Mouse (Mus musculus) spleen, adult 18-20 months (tissue): Measurements from ENCODE around the gene Ypel4.
"Not testable (repeated sequence)": the region's sequence is repeated elsewhere in the genome, so short reads cannot be mapped to it uniquely, and the experiment has no call there.

Experiments
- DNase-seq, 2 experiments: peaks; one replicate each; pipeline ENCODE4 v3.0.0; 2022; ENCODE audit warnings: mixed read lengths in 2 of 2

Gene Ypel4

DNA sequence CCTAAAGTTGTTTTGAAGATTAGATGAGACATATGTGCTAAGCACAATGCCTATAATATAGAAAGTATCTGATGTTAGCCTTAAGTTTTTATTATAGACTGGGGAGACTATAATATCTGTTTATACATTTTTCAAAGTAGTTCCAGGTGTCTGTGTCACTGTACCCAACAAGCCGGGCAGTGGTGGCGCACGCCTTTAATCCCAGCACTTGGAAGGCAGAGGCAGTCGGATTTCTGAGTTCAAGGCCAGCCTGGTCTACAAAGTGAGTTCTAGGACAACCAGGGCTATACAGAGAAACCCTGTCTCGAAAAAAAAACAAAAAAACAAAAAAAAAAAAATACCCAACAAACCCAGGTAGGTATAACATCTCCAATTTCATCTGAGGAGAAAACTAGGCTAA lies 5.7 kb upstream of the Ypel4 start:
- DNase-seq = not testable (repeated sequence)

DNA sequence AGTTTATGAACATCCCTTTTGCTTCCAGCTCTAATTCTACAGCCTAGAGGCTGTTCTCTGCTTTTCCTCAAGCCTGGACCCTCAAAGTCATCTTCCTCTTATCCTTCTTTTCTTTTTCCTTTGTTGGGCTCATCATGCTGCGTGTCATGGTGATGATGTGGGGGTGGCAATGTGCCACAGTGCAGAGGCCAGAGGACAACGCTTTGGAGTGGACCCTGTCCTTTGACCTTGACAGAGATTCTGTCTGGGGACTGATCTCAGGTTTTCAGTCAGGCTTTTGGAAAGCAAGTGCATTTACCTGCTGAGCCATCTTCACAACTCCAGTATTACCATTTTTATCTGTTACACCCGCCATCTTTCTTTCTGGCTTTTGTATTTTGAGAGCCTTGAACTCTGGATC lies 2.7 kb upstream of the Ypel4 start:
- no peak for DNase-seq

DNA sequence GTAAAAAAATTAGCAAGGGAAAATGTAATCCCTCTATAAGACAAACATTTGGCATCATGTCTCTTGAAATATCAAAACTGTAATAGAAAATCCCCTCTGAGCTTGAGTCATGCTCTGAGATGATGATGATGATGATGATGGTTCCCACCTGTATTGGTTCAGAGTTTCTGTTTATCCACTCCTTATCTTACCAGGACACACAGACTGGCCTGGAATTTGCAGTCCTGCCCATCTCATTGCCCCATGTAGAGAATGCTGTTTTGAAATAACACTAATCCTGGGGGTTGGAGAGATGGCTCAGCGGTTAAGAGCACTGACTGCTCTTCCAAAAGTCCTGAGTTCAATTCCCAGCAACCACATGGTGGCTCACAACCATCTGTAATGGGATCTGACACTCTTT lies 1.5 kb upstream of the Ypel4 start:
- no peak for DNase-seq

DNA sequence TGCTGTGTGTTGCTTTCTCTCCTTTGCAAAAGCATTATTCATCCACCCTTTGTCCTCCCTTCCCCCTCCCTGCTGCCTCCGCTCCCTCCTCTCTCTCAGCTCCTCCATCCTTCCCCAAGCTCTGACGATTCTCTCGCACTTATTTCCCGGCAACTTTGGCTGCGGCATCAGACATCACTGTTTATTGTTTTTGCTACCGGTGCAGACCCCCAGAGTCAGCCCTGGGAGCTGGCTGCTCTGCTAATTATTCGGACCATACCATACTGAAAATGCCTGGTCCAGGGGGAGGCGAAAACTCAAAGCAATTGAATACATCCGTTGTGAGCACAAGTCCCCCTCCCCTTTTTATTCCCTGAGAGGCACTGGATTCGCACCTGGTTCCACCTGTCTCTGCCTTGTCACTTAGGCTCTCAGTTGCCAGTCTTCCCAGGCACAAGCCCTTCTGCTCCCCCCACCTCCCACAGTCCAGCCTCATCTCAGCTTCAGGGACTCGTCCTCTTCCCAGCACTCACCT lies 550 bp downstream of the Ypel4 start:
- DNase-seq = no peak

DNA sequence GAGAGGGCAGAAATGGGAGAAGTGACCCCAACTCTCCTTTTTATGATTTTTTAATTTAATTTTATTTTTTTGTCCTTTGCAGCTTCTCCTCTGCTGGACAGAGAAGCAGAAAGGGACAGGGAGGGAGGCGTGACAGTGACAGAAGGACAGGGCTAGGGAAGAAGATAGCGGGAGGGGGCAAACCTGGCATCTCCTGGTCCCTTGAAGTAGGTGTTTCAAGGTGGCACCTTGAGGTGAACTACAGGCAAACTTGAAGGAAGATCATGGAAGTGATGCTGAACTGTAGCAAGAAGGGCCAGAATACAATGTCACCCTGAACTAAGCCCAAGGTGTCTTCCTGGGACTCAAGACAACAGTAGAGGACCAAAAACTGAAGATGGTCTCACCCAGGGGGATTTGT lies 1.1 kb downstream of the Ypel4 start:
- DNase-seq = no peak

DNA sequence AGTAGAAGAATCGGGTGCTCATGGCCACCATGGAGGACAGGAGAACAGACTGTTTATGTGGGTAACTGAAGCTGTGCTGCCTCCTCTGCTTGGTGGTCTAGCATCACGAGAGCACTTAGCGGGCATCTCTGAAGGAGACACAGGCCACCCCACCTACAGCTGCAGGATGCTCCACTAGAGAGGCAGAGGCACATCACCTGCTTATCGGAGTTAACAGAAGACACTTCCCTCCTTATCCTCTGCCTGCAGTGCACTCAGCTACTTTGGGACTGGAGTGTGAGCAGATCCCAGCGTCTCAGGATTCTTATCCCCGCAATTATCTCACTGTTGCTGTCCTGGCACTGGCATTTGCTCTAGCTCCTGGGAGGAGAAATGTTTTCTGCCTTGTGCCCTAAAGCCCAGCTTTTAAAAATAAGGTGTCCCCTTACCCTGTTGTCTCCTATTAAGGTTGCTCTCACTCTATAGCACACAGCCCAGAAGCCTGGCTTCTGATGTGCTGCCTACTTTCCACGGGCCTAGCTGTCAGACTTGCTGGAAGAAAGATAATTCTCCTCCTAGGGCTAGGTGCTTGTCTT lies 1.6 kb downstream of the Ypel4 start:
- no peak for DNase-seq

DNA sequence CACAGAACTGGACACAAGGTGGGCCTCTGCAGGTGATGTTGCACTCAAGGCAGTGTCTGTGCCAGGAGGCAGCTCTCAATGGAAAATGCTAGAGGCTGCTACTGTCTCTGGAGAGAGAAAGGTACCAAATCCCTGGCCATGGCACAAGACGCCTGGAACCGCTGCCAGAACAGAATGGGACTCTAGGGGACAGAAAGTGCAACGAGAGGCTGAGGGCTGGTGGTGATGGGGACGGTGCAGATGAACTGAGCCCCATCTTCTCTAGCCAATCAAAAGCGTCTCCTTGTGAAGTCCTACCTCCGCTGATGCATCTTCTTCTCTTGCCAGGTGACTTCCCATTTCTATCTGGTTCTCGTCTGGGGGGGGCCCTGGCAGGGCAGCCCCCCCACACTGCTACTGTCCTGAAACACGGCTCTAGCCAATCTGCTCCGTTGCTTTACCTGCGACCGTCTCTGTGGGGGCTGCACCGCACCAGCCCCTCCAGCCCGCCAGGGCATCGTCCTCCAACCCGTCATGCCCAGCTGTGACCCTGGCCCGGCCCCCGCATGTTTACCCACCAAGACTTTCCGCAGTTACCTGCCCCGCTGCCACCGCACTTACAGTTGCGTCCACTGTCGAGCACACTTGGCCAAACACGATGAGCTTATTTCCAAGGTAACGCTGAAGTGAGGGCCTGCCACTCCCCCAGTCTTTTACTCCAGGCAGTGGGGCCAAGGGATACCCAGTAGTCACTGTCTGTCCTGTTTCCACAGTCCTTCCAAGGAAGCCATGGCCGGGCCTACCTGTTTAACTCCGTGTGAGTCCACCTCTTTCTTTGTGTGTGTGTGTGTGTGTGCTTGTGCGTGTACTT lies 2.7 kb downstream of the Ypel4 start:
- no peak for DNase-seq

DNA sequence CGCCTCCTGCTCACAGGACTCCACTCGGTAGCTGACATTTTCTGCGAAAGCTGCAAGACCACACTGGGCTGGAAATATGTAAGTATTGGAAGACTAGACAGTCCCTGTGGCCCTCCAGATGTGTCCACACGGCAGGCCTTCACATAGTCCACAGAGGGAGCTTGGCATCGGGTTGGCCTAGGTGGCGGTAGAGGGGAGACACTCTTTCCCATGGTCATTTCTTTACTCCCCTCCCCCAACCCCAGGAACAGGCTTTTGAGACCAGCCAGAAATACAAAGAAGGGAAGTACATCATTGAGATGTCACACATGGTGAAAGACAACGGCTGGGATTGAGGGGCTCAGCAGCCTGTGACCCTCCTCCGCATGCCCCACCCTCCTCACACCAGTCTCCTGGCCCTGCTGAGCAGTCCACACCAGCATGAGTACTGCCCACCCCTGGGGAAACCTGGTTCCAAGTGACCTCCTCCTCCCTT lies 3.6 kb downstream of the Ypel4 start:
- no peak for DNase-seq

DNA sequence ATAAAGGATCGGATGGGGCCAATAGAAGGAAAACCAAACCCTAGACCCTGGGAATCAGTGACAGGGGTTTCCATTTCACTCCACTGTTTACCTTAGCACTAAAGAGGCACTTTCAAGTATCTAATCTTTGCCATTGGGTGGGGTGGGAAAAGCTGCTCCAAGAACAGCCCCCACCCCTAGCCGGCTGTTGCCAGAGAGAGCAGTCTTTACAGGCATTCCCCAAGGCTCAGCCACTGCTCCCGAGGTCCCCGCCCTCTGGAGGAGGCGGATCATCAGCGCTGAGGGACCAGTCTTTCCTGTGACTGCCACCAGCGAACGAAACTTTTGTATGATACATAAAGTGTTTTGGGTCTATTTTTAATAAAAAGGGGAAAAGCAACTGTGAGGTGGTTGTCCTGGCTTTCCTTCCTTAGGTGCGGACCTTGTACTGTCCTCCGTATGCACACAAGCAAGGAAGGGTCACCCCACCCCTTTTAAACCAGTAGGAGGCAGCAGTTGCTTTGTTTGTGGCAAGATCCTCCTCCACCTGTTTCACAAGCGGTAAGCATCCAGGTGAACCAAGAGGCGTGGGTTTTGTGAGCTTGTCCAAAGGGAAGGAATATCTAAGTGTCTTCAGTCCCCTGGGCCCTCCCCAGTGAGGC lies 4.5 kb downstream of the Ypel4 start:
- DNase-seq = no peak

DNA sequence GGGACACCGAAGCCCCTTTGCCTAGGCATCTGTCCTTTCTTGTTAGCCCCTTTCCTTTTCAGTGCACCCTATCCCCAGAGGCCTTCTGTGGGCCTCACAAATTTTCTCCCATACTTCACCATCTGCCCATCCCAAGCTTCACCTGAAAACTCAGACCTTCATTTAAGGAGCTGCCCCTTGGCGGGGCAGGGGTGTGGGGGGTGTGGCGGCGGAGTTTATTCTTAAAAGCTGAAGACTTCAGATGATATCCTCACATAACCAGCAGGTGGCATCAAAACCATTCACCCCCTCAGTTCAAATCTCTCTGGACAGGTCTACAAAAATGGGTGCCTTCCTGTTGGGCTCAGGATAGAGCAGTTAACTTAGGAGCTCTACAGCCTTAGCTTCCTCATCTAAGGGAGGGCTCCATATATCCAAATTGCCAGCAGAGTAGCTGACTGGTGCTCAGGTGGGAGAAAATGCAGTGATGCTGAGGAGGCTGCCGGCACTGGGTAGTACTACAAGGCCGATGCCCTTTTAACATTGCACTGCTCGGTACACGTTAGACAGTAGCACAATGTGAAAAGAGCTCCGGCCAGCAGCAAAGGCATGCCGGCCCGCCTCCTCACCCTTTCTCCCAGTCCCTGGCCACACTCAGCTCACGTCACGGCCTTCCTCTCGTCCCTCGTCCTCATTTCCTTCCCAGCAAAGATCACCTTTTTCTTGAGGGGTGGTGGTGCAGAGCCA lies 6.9 kb downstream of the Ypel4 start:
- no peak for DNase-seq

DNA sequence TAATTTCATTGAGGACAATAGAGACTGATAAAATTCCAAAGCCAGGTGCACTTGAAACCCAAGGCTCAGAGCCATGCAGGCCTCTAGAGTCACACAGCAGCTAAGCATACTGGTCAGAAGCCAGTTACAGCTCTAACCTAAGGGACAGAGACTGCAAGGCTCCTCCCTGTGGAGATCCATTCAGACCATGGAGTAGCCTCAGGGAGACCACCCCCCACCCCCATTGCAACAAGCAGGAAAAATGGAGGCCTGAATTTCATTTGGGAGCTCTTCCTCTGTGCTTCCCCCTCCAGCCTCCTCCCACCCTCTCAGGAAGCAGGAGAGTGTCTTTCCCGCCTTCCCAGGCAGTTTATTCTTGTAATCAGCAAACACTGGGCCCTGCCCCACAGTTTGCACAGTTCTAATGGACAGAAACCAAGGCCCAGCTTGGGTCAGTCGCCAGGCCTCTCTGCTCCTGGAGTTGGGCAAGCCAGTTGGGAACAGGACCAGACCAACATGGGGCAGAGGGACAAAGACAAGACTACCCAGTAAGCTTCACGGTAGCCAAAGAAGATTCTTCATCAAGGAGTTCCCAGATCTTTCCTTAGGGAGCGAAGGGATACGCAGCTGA lies 8.1 kb downstream of the Ypel4 start:
- DNase-seq = no peak

DNA sequence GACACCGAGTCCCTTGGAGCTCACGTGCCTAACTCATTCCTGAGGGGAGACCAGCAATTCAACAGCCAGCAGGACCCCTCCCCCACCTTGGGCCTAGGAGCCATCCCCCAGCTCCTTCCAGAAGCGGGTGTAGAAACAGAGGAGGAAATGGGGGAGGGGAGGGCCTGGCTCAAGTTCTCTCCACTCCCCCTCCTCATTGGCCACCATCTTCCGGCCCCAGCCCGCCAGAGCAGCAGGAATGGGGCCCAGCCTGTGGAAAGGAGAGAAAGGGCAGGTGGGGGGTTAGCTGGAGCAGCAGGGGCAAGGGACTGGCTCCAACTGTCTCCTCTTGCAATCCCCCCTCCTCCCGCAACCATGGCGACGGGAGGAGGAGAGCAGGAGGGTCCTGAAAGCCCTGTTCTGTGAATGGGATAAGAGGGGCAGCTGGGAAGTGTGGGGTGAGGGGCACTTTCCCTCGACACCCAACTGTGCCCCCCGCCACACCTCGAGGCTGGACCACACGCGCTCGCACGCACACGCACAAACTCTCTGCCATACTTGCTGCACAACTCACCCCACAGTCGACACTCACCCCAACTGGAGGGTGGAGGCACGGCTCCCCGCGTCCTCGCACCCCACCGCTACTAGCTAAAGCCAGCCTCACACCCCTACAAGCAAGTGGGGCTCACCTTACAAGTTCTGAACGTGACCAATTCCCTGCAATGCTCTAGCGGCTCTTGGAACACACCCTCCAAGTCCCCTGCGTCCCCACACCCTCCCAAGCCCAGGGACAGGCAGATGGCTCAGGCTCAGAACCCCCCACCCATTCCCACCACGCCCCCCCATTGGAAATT lies 8.8 kb downstream of the Ypel4 start:
- DNase-seq = no peak

DNA sequence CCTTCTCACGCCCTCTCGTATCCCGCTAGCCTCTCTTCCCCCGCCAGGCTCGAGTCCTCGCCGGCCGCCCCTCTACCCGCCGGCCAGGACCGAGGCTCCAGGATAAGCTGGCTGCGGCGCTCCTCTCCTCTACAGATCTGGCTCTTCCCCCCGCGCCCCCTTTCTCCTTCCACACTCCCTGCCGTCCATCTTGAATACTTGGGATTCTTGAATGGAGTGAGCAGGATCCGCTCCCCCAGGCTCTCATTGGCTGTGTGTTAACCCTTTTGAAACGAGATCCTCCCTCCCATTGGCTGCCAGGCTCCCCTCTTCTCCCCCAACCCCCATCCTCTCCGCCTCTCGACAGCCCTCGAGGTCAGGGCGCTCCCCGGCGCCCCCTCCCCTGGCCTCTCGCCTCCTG lies 9.7 kb downstream of the Ypel4 start, which contains the start of gene Gm19426:
Gene Gm19426, minus strand, starts transcription at position 95 of the 400 bp plus-strand sequence.
- DNase-seq = no peak

DNA sequence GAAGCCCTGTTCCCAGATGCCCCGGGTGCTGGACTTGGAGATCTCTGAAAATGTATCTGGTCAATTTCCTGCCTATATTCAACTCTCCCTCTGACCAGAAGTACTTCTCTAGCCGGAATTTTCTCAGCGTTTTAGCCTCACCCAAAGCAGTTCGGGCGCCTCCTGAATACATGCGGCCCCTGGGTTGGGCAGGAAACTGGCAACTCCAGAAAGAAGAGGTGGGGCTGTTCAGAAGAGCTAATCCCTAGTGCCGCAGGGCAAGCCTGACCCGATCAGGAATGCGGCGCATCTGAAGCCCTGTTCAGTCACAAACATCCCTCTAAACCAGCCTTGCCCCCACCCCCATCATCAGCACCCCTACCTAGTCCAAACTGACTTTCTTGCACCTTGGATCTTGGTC lies 10.3 kb downstream of the Ypel4 start:
- DNase-seq = no peak

DNA sequence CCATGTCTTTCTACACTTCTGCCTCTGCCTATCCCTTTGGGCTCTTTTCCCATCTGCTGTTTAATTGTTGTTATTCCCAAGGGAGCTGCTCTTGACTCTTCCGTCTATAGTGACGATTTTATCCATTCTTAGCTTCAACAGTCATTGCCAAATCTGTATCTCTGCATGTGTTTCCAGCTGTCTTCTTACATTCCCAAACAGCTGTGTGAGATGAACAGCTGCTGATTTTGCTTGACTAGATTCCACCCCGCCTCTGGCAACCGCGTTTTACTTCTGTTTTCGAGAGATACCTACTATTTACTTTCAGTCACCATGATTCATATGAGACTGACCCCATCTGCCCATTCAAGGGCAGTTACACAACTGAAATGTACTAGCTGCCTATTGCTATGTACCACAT lies 16.3 kb downstream of the Ypel4 start:
- DNase-seq = no peak

DNA sequence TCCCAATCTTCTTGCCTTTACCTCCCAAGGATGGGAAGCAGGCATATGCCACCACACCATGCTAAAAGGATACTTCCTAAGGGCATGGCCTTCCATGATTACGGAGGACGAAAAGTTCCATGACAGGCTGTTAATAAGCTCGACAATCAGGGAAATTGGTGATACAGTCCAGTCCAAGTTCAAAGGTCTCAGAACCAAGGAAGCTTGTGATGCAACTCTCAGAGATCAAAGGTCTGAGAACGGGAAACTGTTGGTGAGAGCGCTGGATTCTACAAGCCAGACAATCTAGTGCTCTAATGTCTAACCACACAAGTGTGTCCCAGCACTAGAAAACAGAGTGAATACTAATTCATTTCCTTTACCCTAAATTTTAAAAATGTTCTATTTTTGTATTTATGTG lies 22.4 kb downstream of the Ypel4 start:
- no peak for DNase-seq

DNA sequence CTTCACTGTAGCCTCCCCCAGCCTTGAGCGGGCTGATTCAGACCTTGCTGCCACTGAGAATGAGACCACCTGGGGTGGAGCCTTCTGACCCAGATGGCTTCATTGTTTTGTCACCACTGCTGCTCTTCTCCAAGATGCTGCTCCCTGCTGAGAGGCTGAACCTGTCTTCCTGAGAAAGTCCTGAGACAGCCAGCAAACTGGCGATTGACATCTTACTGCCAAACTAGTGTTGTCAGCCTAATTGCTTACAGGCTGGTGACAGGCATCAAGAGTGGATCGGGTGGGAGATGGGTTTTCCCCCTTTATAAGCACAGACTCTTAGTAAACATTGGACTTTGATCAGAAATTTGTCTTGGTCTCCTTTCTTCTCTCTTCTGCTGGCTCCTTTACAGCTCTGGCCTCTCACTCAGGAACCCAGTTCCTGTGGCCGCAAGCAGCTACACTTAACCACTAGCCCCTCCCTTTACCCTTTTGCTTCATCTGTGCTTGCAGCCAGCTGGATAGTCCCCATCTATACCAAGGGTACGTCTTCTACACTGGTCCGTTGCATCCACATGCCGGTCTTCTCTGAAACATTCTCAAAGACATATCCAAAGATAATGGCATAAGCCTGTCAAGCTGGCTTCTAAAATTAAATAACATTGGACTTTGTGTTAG lies 23.3 kb downstream of the Ypel4 start:
- DNase-seq = no peak

DNA sequence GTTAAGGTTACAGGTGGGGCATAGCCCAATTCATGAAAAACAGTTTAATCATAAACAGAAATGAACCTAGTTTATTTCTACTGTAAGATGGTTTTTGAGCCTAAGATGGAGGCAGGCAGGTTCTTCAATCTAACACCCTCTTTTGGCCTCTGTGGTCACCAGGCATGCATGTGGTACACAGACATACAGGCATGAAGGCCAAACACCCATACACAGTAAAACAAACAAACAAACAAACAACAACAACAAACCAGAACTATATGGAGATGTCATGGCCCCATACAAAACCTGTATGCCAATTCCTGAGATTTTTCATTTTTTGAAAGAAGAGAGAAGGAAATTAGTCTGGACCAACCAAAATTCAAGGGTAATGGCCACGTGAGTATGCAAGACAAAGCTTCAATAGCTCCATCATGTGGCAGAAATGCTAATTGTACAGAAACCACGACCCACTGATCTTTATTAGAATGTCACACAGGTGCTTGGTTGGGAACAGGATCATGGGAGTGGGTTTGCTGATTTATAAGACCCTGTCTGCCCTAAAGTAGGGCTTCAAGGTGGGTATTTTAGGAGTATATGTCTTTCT lies 24.8 kb downstream of the Ypel4 start:
- DNase-seq = no peak

DNA sequence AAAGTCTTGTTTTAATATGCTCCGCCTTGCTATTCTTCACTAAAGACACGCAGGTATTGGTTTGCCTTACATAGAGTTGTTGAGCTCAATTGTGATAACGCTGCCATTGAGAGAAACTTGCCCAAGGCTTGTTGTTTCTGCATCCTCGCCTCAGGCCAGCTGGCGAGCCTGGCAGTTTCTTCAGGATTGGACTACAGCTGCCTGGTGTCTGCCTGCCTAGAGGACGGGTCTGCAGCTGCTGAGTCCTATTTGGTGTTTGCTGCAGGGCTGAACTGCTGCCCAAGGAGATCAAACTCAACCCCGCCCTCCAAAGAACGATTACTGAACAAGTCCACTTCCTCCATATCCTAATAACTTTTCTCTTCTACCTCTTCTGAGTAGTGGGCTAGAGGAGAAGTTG lies 26.9 kb downstream of the Ypel4 start:
- DNase-seq = no peak

DNA sequence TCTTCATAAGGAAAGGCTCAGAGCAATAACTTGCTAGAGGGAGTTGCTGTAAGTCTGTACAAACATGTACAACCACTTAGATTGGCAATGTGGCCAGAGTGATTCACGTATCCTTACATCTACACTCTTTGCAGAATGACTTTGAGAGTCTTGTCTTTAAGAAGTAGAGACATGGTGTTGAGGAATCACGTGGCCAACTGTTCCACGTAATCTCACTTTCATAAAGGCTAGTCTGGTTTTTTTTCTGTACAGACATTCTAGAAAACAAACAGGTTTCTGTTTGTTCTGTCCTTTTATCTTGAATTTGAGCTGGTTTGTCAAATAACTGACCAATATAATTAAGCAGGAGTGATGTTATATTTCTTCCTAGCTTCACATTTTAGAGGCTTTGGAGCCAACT lies 27.5 kb downstream of the Ypel4 start:
- DNase-seq = no peak

DNA sequence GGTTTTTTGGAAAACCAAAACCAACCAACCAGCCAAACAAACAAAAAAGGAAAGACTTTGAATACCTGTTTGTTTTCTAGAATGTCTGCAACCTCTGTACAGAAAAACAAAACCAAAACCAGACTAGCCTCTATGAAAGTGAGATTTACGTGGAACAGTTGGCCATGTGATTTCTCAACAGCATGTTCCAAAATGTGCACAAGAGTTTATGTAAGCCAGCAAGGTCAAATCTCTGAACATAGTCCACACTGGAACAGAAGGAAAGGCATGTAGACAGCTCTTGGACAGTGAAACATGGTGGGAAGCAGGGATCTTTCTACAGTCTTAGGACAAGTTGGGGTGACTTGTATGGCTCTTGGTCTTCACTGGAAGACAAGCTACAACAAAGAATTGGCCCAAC lies 28.0 kb downstream of the Ypel4 start:
- no peak for DNase-seq
